Comparison of ENCODE assay signal across 16 mouse cellular contexts in genomic region chr3:157334169-157334568, GRCm38 (mm10).
"Had no signal": no experiment of that assay in that cellular context is flagged by ENCODE, and none has a peak within 500 bp of the region (broad histone marks: within the 10 kb centered on the region; RNA-seq: fewer than 3 reads in every experiment).

No protein-coding gene starts in this region.

- H3K27ac ChIP-seq: neural tube, embryonic 13.5 days; neural tube, embryonic 15.5 days; stomach, embryonic 15.5 days; stomach, postnatal 0 days had no signal

- H3K4me3 ChIP-seq: neural tube, embryonic 13.5 days; neural tube, embryonic 15.5 days; stomach, embryonic 15.5 days had no signal

- DNase-seq: retina, postnatal 1 day; right cerebral cortex, adult 18-20 months; right cerebral cortex, postnatal 14 days; right cerebral cortex, postnatal 25 days; right cerebral cortex, postnatal 4 days; spleen, adult 18-20 months; thymus, adult 18-20 months; thymus, adult 2 months; thymus, postnatal 14 days; thymus, postnatal 25 days; thymus, postnatal 36 days; thymus, postnatal 4 days had no signal

- H3K27me3 ChIP-seq: neural tube, embryonic 13.5 days; neural tube, embryonic 15.5 days; stomach, embryonic 15.5 days had no signal

- H3K9ac ChIP-seq: neural tube, embryonic 13.5 days; neural tube, embryonic 15.5 days; stomach, embryonic 15.5 days had no signal

- H3K4me1 ChIP-seq: neural tube, embryonic 13.5 days; neural tube, embryonic 15.5 days; stomach, embryonic 15.5 days had no signal

- H3K4me2 ChIP-seq: neural tube, embryonic 13.5 days; neural tube, embryonic 15.5 days; stomach, embryonic 15.5 days had no signal

- H3K36me3 ChIP-seq: neural tube, embryonic 13.5 days; neural tube, embryonic 15.5 days; stomach, embryonic 15.5 days had no signal

- H3K9me3 ChIP-seq: neural tube, embryonic 13.5 days; neural tube, embryonic 15.5 days; stomach, embryonic 15.5 days had no signal
